Mouse (Mus musculus) frontal cortex, postnatal 10 days (tissue): ENCODE data around the gene Olfr643.
"Not testable (repeated sequence)": the region's sequence is repeated elsewhere in the genome, so short reads cannot be mapped to it uniquely, and the experiment has no call there.

ENCODE experiments used
- DNase-seq, 2 experiments: peaks; one replicate each; pipeline ENCODE4 v3.0.0; 2022; ENCODE audit warnings: low spot score in 2 of 2, mixed read lengths in 1 of 2

Olfr643 gene

DNA sequence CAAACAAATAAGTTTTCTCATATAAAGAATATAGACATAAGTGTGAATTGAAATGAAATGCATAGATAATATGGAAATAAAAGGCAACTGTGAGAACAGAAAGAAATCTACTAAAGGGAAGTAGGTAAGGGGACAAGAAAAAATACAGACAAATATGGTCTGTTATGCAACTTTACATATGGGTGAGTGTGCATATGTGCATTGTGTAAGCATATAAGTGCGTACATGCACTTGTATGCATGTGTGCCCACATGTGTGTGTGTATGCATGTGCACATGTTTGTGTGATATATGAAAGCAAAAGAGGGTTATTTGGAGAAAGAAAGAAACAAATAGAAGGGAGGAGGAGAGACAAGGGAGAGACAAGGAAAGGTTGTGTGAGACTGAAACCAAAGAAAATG lies 118.3 kb downstream of the Olfr643 start:
- DNase-seq = no peak

DNA sequence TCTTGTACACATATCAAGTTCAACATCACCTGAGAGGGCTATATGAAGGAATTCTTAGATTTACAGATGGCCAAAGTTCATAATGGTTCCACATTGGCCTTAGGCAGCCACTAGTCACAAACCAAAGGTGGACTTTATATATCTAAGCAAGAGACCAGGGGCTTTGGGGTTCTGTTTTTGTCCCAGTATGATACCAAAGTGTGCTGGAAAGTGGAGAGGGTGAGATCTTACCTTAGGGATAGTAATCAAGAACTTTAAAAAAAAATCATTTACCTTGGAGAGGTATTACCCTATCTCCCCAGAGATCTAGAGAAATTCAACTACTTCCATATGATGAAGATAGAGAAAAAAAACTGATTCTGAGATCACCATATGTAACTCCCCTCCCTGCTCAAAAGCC lies 120.0 kb downstream of the Olfr643 start, which contains the start of gene Olfr639:
Olfr639 (minus strand) TSS at position 101 of the 400 bp plus-strand sequence.
- DNase-seq = no peak

- DNase-seq = no peak
Measured at GRCm38 (mm10) chr7:103999124-103999523, 138.1 kb downstream of the Olfr643 start.

GRCm38 (mm10) chr7:103998446-103998845 lies 138.8 kb downstream of the Olfr643 start, which contains the start of gene Olfr638:
Gene Olfr638 (plus strand): TSS chr7:103998746.
- no peak for DNase-seq

DNA sequence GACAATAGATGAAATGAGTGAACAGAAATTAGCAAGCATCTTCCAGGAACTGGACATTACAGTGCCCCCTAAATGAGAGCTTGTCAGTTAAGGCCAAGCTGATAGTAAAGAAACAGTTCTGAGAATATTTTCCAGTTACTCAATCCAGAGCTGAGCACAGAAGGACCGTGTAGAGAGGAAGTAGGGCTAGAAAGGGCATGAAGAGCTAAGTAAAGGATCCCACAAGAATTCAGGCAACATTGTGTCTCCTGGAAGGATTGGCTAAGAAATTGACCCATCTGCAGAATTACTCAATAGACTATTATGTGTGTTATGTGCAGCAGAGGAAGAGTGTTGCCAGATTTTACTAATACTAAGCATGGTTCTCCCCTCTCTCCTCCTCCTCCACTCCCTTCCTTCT lies 165.4 kb downstream of the Olfr643 start:
- no peak for DNase-seq

DNA sequence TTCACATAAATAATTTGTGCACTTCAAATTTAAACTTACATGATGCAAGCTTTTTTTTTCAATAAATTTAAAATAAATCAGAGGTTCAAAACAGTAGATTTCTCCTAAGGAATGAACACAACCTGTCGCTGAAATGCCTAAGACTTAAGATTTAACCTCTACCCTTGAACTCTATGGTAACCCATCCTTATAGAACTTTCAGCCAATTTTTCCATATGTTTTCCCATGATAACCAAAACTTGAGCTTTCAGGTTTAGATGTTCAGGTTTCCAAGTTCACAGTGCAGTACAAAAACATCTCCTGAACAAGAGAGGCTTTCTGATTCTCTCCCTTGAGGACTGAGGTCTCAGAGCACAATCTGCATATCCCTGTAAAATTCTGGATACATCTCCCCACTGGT lies 166.4 kb downstream of the Olfr643 start, which contains the start of gene Olfr635:
Olfr635 (plus strand) TSS at position 301 of the 400 bp plus-strand sequence.
- DNase-seq = no peak

GRCm38 (mm10) chr7:103966873-103967272 lies 170.3 kb downstream of the Olfr643 start:
- DNase-seq = not testable (repeated sequence)
